Mouse (Mus musculus): ENCODE data around the gene 1700023F06Rik.
"Not testable (repeated sequence)": the region's sequence is repeated elsewhere in the genome, so short reads cannot be mapped to it uniquely, and the experiment has no call there.

1700023F06Rik gene

DNA sequence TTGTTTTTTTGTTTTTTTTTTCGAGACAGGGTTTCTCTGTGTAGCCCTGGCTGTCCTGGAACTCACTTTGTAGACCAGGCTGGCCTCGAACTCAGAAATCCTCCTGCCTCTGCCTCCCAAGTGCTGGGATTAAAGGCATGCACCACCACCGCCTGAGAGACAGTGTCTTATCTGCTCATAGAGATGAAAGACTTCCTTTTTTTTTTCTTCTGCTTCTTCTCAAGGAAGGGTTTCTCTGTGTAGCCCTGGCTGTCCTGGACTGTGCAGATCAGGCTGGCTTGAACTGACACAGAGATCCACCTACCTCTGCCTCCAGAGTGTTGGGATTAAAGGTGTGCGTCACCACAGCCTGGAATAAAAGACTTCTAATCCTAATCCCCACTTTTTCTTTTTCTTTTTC is 14.4 kb upstream of the 1700023F06Rik start:
- not testable (repeated sequence) for DNase-seq (ENCODE audit: low spot score)

DNA sequence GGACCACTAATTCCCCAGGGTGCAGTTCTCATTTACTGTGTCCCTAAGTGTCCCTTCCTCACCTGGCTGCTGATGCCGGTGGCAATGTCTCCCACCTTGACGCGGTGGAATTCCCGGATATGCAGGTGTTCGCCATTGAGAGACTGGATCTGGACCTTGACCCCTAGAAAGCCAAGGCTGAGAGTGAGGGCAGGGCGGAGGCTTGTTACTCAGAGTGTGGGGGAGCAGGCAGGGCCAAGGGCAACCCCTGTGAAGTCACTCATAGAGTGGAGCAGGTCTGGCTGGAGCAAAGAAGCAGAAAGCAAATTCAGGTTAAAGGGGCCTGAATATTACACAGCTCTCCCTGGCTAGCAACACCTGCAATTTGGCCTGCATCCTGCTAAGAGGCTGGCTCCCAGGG is 13.1 kb upstream of the 1700023F06Rik start:
- DNase-seq (ENCODE audit: low spot score): no peak

DNA sequence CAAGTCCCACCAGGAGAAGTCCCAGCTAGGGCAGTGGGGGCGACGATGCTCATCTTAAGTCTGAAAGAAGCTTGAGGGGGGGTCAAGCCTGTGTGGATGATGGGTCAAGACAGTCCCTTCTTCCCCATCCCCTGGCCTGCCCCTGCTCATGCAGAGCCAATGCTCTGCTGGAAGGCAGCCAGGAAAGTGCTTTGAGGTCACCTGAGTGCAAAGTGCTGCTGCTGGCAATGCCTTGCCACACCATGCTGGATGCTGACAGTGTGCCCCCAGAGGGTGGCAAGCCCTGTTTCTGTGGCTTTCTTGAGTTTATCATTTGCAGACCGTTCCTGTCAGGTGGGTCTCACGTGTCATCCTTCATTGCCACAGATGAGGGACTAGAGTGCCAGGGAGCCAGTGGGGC is 11.6 kb upstream of the 1700023F06Rik start:
- DNase-seq (ENCODE audit: low spot score): no peak

DNA sequence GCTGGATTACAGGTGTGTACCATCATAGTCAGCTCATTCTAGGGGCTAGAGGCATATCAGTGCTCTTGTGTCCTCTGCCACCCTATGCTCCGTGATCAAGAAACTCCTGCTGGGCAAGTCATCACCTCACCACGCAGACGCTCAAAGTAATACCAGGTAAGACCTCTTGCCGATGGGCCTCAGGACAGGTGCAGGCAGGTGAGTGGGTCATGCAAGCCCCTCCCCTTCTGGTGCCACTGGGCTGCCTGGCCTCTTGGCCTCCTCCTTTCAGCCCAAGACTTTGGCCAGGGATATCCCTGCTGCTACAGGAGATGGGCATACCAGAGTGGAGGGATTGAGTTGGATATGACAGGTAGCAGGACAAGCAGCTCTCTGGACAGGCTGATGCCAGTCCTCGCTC is 10.9 kb upstream of the 1700023F06Rik start:
- no peak for DNase-seq (ENCODE audit: low spot score)

DNA sequence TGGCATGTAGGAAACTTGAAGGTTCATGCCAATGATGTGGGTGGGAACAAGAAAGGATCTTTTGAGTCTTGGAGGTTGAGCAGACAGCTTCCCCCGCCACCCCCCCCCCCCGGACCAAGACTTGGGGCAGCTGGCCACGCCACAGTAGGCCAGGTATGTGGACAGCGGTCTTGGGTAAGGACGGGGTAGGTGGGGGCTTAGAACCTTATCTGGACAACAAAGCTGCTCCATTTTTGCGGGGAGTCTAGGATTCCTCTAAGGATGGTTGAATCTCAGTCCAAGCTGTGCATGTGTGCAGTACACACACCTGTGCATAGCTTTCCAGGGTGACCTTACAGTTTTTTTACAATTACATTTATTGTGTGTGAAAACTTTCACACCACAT is 10.2 kb upstream of the 1700023F06Rik start:
- DNase-seq (ENCODE audit: low spot score): no peak

DNA sequence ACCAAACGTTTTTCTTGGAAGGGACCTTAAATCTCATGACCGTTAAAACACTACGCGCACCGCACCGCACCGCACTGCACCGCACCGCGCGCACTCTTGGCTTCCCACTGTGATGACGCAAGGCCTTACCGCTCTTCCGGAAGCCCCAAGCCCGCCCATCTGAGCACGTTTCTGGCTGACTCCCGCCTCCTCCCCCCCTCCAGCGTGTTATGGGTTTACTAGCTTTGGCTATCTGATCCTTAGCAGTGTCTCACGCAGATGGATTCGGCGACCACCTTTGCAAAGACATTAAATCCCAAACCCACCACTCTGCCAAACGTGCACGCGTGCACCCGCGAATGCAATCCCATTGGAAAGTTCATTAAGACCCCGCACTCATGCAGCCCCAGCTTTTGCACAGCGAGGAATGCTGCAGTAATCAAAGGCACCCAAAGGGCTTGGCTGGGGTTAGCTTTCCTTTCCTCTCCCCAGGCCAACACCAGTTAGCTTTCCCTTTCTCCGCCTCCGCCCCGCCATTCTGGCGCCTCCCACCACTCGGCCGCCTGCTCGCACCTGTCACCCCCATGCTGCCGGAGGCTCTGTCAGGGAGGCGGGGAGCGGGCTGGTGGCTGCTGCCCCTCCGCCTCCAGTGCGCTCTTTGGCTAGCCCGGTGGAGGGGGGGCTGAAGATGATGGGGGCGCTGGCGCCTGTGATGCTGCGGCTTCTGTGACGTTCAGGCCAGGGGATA is 9.6 kb upstream of the 1700023F06Rik start, which contains the start of gene Spata32:
TSS of gene Spata32 (minus strand) at position 643 of the 727 bp plus-strand sequence.
- no peak for DNase-seq (ENCODE audit: low spot score)

DNA sequence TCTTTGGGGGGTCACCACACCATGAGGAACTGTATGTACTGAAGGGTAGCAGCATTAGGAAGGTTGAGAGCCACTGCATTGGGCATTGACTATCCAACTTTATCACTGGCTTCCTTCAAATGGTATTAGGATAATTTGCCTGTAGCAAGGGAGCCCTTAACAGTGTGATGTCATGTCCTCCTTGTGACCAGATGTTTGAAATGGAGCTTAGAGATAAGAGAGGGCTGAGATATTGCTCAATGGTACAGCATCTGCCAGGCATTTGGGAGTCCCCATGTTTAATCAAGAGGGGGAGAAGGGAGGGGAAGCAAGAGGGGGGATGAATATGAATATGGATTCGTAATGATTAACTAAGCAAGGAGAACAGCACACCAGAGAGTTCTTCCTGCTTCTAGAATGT is 7.0 kb upstream of the 1700023F06Rik start:
- DNase-seq (ENCODE audit: low spot score): no peak

DNA sequence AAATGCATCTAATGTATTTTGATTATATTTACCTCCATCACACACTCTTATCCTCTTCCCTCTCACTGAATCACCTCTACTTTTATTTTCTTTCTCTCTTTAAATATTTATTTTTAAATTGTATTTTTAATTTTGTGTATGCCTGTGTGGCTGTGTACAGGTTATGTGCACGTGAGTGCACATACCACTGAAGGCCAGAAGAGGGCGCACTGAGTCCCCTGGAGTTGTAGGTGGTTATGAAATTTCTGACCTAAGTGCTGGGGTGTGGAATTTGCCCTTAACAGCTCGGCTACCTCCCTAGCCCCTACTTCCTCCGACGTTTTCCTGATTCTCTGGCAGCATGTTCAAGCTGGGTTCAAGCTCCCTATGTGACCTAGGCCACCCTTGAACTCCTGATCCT is 5.4 kb upstream of the 1700023F06Rik start:
- no peak for DNase-seq (ENCODE audit: low spot score)

DNA sequence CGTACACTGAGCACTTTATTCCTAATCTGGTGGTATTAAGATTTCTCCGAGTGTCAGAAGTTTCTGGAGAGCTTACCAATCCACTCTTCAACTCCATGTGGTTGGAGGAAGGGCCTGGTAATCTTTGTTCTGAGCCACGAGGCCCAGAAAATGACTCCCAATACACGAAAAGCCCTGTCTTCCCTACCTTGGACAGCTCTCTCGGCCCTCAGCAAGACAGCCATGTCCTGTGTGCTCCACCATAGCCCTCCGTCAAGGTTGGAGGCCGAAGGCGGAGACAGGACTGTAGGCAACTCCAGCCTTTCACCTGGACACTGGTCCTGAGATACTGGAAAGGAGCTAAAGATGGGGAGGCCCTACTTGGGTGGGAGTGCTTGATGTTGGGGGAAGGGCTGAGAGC is 1.9 kb upstream of the 1700023F06Rik start:
- no peak for DNase-seq (ENCODE audit: low spot score)

DNA sequence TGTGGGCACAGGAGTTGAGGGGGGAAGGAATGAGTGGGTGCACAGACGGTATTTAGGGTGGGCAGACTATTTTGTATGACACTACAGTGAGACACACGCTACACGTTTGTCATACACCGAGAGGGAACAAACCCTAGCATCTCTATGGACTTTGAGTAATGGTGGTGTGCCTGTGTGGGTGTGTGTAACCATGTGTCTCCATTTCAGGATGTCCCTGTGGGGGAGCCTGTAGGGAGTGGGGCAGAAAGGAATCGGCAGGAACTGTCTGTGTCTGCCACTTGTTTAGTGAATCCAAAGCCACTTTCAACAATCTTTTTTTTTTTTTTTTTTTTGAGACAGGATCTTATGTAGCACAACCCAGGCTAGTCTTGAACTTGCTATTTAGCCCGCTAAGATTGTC is 2.2 kb downstream of the 1700023F06Rik start:
- no peak for DNase-seq (ENCODE audit: low spot score)

DNA sequence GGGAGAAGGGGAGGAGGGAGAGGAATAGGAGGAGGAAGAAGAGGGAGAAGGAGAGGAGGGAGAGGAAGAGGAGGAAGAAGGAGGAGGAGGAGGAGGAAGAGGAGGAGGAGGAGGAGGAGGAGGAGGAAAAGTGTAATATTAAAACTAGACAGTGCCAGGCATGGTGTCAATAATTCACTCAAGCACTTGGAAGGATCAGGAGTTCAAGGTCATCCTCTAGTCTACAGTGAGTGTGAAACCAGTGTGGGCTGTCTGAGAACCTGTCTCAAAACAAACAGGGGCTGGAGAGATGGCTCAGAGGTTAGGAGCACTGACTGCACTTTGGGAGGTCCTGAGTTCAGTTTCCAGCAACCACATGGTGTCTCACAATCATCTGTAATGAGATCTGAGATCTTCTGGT is 6.0 kb downstream of the 1700023F06Rik start:
- no peak for DNase-seq (ENCODE audit: low spot score)

DNA sequence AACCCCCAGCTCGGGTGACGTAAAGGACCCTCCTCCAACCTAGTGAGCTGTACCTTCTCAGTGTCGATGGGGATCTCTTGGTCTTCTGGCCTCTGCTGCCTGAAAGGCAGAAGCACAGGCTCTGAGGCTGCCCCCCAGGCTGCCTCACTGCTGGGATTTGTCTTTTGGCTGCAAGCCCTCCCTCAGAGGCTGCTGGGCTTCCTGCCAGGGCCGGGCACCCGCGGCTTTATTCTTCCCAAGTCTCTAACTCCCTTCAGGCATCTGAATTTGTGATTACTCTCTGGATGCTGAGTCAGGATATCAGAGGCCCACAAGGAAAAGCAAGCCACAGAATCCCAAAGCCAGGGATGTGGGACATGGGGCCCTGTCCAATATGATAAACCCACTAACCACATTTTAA is 6.7 kb downstream of the 1700023F06Rik start:
- peak; percentile 35 for DNase-seq (ENCODE audit: low spot score)

DNA sequence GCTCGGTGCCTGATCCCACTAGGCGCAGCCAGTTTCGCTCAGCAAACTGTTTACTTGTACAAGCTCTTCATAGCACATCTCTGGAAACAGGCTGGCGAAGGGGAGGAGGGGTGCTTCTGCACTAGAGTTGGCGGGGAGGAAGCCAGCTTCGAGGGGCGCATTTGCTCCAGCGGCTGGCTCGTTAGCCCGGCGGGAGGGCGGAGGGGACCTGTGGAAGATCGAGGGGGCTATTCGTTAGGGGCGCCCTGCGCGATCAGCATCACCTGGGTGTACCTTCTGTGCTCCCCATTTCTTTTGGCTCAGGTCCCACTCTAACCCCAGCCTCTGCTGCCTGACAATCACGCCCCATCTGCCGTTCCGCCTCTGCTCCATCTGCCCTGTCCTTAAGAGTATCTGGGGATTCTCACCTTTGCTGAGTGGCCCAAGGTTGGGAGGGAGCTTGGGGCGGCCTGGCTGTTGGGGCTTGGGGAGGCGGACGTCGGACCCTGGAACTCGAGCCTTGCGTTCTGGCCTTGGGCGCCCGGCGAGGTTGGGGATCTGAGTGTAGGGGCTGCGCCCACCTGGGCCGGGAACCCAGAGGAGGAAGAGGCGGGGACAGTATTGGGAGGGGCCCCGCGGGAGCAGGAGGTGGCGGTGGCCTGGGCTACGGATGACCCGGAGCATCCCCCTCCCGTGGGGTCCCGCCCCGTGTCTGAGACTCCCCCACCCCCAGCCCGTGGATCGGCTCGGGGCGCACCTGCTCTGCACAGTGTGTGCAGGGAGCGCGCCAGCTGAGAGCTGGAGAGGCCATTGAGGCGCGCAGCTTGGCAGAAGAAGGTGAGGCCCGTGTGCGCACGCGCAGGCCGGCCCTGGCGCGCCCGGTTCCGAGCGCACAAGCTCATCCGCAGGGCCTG is 9.2 kb downstream of the 1700023F06Rik start:
- no peak for DNase-seq (ENCODE audit: low spot score)

DNA sequence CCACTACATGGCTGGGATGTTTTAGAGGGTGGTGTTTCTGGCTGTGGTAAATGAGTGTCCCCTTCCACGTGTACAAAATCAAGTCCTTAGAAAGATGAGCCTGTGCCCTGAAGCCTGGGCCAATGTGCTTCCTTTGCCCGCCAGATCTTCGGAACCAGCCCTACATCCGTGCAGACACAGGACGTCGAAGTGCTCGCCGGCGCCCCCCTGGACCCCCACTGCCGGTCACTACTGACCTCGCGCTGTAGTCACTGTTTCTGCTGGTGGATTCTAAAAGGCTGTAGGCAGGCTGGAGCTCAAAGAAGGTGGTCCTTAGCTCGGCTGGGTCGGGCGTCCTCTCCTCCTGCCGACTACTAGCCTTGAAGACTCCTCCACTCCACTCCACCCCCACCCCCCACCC is 10.0 kb downstream of the 1700023F06Rik start:
- DNase-seq (ENCODE audit: low spot score): no peak

DNA sequence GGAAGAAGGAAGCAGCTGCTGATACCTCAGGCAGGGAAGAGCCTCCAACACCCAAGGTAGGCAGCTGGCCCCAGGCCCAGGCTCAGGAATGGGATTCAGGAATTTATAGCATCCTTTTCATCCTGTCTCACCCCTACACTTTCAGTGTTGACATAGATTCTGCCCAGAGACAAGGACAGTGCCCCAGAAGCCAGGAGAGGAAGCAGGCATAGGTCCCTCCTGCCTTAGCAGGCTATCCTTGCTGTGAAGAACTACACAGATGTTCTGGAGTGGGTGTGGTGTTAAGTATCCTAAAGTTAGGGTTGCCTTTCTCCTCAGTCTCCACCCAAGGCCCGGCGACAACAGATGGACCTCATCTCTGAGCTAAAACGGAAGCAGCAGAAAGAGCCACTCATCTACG is 11.0 kb downstream of the 1700023F06Rik start:
- no peak for DNase-seq (ENCODE audit: low spot score)

DNA sequence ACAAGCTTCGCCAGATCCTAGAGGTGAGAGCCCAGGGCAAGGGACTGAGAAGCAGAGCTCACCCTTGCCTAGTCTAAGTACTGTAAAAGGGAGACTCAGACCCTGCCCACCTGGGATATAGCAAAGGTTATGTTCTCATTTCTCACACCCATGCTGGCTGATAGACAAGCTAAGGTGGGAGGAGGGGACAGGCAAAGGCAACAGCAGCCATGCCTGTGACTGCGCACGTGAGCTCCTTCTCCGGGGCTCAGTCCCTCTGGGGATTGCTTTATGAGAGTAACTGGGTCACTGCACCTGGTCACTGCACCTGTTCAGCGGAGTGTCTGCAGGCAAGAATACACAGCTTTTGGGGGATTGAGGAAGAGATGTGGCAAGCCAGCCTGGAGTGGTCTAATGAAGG is 12.7 kb downstream of the 1700023F06Rik start:
- DNase-seq (ENCODE audit: low spot score): no peak

DNA sequence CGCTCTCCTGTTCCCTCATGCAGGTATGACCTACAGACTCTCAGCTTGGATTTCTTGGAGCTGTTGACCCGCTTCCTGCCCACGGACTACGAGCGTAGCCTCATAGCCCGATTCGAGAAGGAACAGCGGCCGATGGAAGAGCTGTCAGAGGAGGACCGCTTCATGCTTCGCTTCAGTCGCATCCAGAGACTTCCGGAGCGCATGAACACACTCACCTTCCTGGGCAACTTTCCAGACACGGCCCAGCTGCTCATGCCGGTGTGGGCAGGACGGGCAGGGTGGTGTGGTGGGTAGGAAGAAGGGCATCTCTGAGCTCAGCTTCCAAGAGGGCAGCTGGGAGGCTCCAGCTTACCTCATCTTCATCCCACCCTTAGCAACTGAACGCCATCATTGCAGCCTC is 13.1 kb downstream of the 1700023F06Rik start:
- no peak for DNase-seq (ENCODE audit: low spot score)

DNA sequence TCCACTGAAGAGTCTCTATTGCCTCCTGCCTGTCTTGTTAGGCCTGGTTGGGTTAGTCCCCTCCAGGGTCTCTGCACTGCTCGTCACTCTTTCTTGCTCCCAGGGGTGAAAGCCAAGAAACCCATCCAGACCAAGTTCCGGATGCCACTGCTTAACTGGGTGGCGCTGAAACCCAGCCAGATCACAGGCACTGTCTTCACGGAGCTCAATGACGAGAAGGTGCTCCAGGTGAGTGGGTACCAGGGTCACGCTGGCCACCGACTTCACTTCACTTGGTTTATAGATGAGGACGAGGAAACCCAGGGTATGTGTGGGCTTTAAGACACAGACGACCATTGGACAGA is 14.6 kb downstream of the 1700023F06Rik start:
- DNase-seq (ENCODE audit: low spot score): no peak

DNA sequence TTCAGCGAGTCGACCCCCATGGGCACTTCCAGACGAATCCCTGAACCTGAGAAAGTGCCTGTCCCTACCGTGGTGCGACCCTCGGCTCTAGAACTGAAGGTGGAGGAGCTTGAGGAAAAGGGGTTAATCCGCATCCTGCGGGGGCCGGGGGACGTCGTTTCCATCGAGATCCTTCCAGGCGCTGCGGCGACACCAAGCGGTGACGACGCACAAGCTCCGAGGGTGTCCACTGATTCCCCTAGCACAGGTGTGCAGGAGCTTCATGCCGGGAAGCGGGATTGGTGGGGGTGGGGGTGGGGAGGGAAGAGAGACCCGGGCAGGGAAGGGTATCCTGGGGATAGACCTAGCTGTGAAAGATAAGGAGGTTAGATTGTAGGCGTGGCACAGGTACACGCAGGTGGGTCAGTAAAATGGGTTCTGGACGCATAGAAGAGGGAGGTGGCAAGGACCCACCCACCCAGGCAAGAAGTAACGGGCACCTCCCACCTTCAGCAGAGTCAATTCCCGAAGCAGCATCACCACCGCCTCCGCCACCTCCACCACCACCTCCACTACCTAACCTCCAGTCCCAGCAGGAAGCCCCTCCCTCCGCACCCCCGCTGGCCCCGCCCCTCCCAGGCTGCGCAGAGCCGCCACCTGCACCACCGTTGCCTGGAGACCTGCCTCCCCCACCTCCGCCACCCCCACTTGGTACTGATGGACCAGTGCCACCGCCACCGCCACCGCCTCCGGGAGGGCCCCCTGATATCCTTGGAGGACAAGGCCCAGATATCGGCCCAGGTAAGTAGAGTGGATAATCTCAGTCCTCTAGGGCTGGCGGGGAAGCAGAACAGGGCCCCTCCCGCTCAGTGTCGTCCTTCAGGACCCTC is 15.2 kb downstream of the 1700023F06Rik start:
- DNase-seq (ENCODE audit: low spot score): no peak

DNA sequence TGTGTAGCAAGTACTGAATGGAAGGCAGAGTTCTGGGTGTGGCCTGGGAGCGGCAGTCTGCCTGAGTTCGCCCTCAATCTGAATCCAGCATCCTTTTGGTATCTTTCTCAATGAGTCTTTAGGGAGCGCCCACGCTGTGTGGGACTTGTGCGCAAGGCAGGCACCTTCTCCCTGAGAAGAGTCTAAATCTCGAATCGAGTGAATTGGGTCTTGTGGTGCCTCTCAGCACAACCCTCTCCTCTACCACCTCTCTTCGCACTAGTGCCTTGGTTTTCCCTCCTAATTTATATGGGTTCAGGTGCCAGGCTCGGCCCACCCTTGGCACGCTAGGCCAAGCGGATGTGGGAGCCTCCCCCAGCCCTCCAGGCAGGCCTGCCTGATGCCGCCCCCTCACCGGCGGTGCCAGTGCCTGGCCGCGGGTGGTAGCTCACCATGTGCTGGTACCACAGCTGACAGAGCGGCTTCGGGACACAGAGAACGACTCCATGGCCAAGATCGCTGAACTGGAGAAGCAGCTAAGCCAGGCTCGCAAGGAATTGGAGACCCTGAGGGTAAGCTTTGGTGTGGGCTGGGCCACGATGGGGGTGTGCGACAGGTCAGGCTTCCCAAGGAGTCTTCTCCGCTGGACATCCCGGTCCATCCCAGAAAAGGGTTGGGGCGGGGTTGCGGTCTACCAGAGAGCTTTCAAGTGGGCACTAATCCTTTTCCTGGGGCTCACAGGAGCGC is 16.0 kb downstream of the 1700023F06Rik start:
- DNase-seq (ENCODE audit: low spot score): no peak

DNA sequence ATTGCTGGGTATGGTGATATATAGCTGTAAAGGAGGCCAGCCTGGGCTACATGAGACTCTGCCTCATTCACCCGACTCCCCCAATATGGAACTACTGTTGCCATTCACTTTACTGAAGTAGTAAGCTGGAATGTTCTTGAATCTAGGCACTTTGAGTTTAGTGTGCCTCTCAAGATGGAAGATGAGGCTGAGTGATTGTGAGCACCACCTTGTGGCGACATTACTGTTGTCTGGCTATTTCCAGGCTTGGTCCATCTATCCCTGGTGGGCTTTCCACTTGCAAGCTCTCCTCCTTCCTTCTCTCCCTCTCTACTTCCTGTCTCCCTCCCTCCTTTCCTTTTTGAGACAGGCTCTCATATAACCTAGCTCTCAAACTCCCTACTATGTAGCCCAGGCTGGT is 23.5 kb downstream of the 1700023F06Rik start:
- DNase-seq (ENCODE audit: low spot score): no peak

DNA sequence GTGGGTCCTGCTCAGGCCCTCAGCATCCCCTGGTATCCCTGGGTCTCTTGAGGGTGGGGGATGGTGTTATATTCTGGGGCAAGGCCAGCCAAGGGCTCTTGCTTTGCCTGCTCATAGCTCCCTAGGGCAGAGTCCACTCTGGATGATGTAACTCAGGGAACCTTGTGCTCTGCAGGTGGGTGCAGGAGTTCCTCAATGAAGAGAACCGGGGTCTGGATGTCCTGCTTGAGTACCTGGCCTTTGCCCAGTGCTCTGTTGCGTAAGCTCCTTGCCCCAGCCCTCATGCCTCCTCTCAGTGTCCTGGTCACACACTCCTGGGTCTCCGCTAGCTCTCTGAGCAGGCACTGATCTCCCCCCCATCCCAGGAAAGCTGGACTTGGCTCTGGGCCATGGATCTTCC is 26.4 kb downstream of the 1700023F06Rik start:
- DNase-seq (ENCODE audit: low spot score): no peak
